Mouse (Mus musculus): ENCODE measurements at regions not wholly inside any gene's neighbourhood (a gene's known extent, or its start where the extent isn't known, plus 50 kb on each side); places are given as distances from the start of the nearest gene placed in this dataset.

GRCm38 (mm10) chr4:135066766-135067479 lies 53.5 kb upstream of the Runx3 start:
- Histone ChIP-seq H3K4me3 (ENCODE audit: control insufficient read depth in 1 of 2, insufficient read depth in 1 of 2, low read depth in 2 of 2, low read length in 2 of 2) (peak overlapping the region; percentile 59 to 67), H3K36me3 (ENCODE audit: control insufficient read depth in 1 of 2, insufficient read depth in 2 of 2, low read length in 2 of 2) (peaks cover 0 to 3% of the 10 kb centered on the region in 2 experiments; a peak in 2 of 4 replicates), H3K9me3 (replicated peaks; ENCODE audit: insufficient read depth, low read length) (no peaks in the 10 kb centered on the region), H3K79me2 (ENCODE audit: control insufficient read depth, insufficient read depth, low read length, poor library complexity) (no peaks in the 10 kb centered on the region), H3K27ac (ENCODE audit: control insufficient read depth, low read depth, low read length) (peak overlapping the region; percentile 80), H3K27me3 (ENCODE audit: control insufficient read depth in 1 of 2, insufficient read depth in 2 of 2, low read length in 2 of 2) (no peaks in the 10 kb centered on the region), H3K9ac (ENCODE audit: control insufficient read depth, low read depth, low read length, poor library complexity, severe bottlenecking) (peak overlapping the region; percentile 77), H3K4me1 (ENCODE audit: control insufficient read depth in 1 of 2, insufficient read depth in 2 of 2, low read length in 2 of 2) (peaks cover 2 to 13% of the 10 kb centered on the region in 2 experiments; a peak in 3 of 4 replicates)
- peak; percentile 93 for DNase-seq (ENCODE audit: low read depth, low spot score)
- TF ChIP-seq SMC3 (IDR thresholded peaks at IDR 0.05; ENCODE audit: low read depth, low read length): peak; percentile 81
- peak; percentile 54 for TF ChIP-seq SIN3A (IDR thresholded peaks at IDR 0.05; ENCODE audit: low read length)
- TF ChIP-seq GATA1 (IDR thresholded peaks at IDR 0.05; ENCODE audit: low read depth, low read length): no peak; the same call in 1 of the 2 replicates
- no peak for TF ChIP-seq JUND (IDR thresholded peaks at IDR 0.05; ENCODE audit: low read depth, low read length)
- peak; percentile 54 for TF ChIP-seq NELFE (IDR thresholded peaks at IDR 0.05; ENCODE audit: low read depth, low read length)
- TF ChIP-seq TBP (IDR thresholded peaks at IDR 0.05; ENCODE audit: low read depth, low read length): peak; percentile 58
- TF ChIP-seq GABPA (IDR thresholded peaks at IDR 0.05; ENCODE audit: low read depth, low read length): no peak
- TF ChIP-seq ZC3H11A (IDR thresholded peaks at IDR 0.05; ENCODE audit: low read depth, low read length): peak; percentile 72
- peak; percentile 52; the same call in 1 of the 2 replicates for TF ChIP-seq MXI1 (IDR thresholded peaks at IDR 0.05; ENCODE audit: low read depth, low read length)
- no peak for TF ChIP-seq KAT2A (conservative IDR thresholded peaks at IDR 0.05; ENCODE audit: low read depth, low read length)
- TF ChIP-seq E2F4 (IDR thresholded peaks at IDR 0.05; ENCODE audit: borderline replicate concordance, low read depth, low read length): peak; percentile 80; the same call in 1 of the 2 replicates
- TF ChIP-seq UBTF (IDR thresholded peaks at IDR 0.05; ENCODE audit: borderline replicate concordance, insufficient read depth, low read depth, low read length): no peak
- TF ChIP-seq ETS1 (IDR thresholded peaks at IDR 0.05; ENCODE audit: low read depth, low read length): peak; percentile 20; the same call in 1 of the 2 replicates
- TF ChIP-seq CHD1 (IDR thresholded peaks at IDR 0.05; ENCODE audit: low read depth, low read length): peak; percentile 95
- peak; percentile 36; the same call in 1 of the 2 replicates for TF ChIP-seq TCF12 (IDR thresholded peaks at IDR 0.05; ENCODE audit: low read depth, low read length)
- no peak for TF ChIP-seq ZMIZ1 (IDR thresholded peaks at IDR 0.05; ENCODE audit: low read depth, low read length)
- TF ChIP-seq TAL1 (IDR thresholded peaks at IDR 0.05; ENCODE audit: low read length): no peak
- peak; percentile 42; the same call in 1 of the 2 replicates for TF ChIP-seq MYB (IDR thresholded peaks at IDR 0.05; ENCODE audit: low read depth, low read length)
- no peak for TF ChIP-seq NRF1 (IDR thresholded peaks at IDR 0.05; ENCODE audit: insufficient read depth, low read depth, low read length, poor library complexity, severe bottlenecking)
- TF ChIP-seq POLR2AphosphoS5 (IDR thresholded peaks at IDR 0.05; ENCODE audit: borderline replicate concordance, low read depth, low read length): no peak
- TF ChIP-seq BHLHE40 (IDR thresholded peaks at IDR 0.05; ENCODE audit: borderline replicate concordance, low read depth, low read length): peak; percentile 58; the same call in 1 of the 2 replicates
- TF ChIP-seq POLR2AphosphoS2 (IDR thresholded peaks at IDR 0.05; ENCODE audit: low read length): no peak
- peak in 1 of 2 experiments; percentile 48; a peak in 1 of 4 replicates for TF ChIP-seq POLR2A (IDR thresholded peaks at IDR 0.05; ENCODE audit: control insufficient read depth in 1 of 2, insufficient read depth in 1 of 2, low read depth in 1 of 2, low read length in 2 of 2, poor library complexity in 1 of 2)
- no peak for TF ChIP-seq USF2 (IDR thresholded peaks at IDR 0.05; ENCODE audit: borderline replicate concordance in 1 of 2, insufficient read depth in 1 of 2, low read depth in 1 of 2, low read length in 2 of 2)
- TF ChIP-seq MEF2A (IDR thresholded peaks at IDR 0.05; ENCODE audit: extremely low read depth, insufficient replicate concordance, low read depth, low read length, poor library complexity, severe bottlenecking): no peak
- TF ChIP-seq EP300 (IDR thresholded peaks at IDR 0.05; ENCODE audit: low read depth in 1 of 2, low read length in 2 of 2): peak in 1 of 2 experiments; percentile 37; a peak in 1 of 4 replicates
- no peak; the same call in none of the 2 replicates for TF ChIP-seq RCOR1 (IDR thresholded peaks at IDR 0.05; ENCODE audit: low read depth, low read length)
- no peak for TF ChIP-seq MYC (IDR thresholded peaks at IDR 0.05; ENCODE audit: low read depth, low read length)
- no peak for TF ChIP-seq USF1 (IDR thresholded peaks at IDR 0.05; ENCODE audit: low read depth, low read length)
- no peak; the same call in 1 of the 2 replicates for TF ChIP-seq ELF1 (IDR thresholded peaks at IDR 0.05; ENCODE audit: low read depth, low read length)
- TF ChIP-seq ZNF384 (IDR thresholded peaks at IDR 0.05; ENCODE audit: low read depth, low read length): no peak
- TF ChIP-seq CTCF (IDR thresholded peaks at IDR 0.05 in 2 of 3, conservative IDR thresholded peaks at IDR 0.05 in 1 of 3; ENCODE audit: control insufficient read depth in 1 of 3, insufficient read depth in 1 of 3, low read depth in 2 of 3, low read length in 3 of 3, poor library complexity in 1 of 3, severe bottlenecking in 1 of 3): peak; percentile 74 to 91 (median 90)
- TF ChIP-seq RAD21 (IDR thresholded peaks at IDR 0.05; ENCODE audit: low read depth, low read length): peak; percentile 73
- no peak for TF ChIP-seq MAFK (IDR thresholded peaks at IDR 0.05; ENCODE audit: borderline replicate concordance, low read depth, low read length)
- TF ChIP-seq MAZ (IDR thresholded peaks at IDR 0.05; ENCODE audit: low read depth, low read length): no peak; the same call in 1 of the 2 replicates
